Mouse (Mus musculus) lung, embryonic 15.5 days (tissue): ENCODE data around the gene Ribc2. TPM values are rescaled to one million over a fixed set of nuclear protein-coding genes. Genes with fewer than 3 reads are reported as not detected.

ENCODE experiments used
- ATAC-seq: fragments of 200-750 bp; cut with Nextera tagmentation; 2 replicates; pipeline ENCODE4 v1.8.0; 2017; ENCODE audit warnings: moderate number of reproducible peaks, borderline replicate concordance; ENCODE audit not compliant: low FRiP score, low TSS enrichment; ENCODE audit errors: extremely low read depth
- H3K27ac ChIP-seq: fragments of 300-500 bp; sonication (generic); 2 replicates; pipeline ENCODE4 v1.5.1; 2015; ENCODE audit warnings: moderate library complexity, mild to moderate bottlenecking, inconsistent platforms
- H3K27me3 ChIP-seq: fragments of 300-500 bp; sonication (generic); 2 replicates; pipeline ENCODE4 v1.6.1; 2015; ENCODE audit warnings: inconsistent platforms
- H3K36me3 ChIP-seq: fragments of 300-500 bp; sonication (generic); 2 replicates; pipeline ENCODE4 v1.6.1; 2015; ENCODE audit warnings: inconsistent platforms
- H3K4me1 ChIP-seq: fragments of 300-500 bp; sonication (generic); 2 replicates; pipeline ENCODE4 v1.6.1; 2015; ENCODE audit warnings: inconsistent platforms
- H3K4me2 ChIP-seq: fragments of 300-500 bp; sonication (generic); 2 replicates; pipeline ENCODE4 v1.6.1; 2015; ENCODE audit warnings: inconsistent platforms, mild to moderate bottlenecking, moderate library complexity
- H3K4me3 ChIP-seq: fragments of 300-500 bp; sonication (generic); 2 replicates; pipeline ENCODE4 v1.5.1; 2015; ENCODE audit warnings: mild to moderate bottlenecking, inconsistent platforms
- H3K9ac ChIP-seq: fragments of 300-500 bp; sonication (generic); 2 replicates; pipeline ENCODE4 v1.6.1; 2015; ENCODE audit warnings: inconsistent platforms
- H3K9me3 ChIP-seq: fragments of 300-500 bp; sonication (generic); 2 replicates; pipeline ENCODE4 v1.6.1; 2016; ENCODE audit warnings: inconsistent platforms
- WGBS: fragments of 180-500 bp; shearing (Covaris S2); methylation state at CpG from one replicate; pipeline ENCODE4 v1.1.7; 2015; 5-methylcytosine and 5-hydroxymethylcytosine counted together
- polyA plus RNA-seq: library from polyadenylated mRNA; unstranded; fragments of >200 nt; fragmentation: Nextera tagmentation; extraction: Ambion mirVana; gene quantifications from 2 replicates; pipeline ENCODE4 v1.2.1, GENCODE M21; 2015

Gene Ribc2
- polyA plus RNA-seq = 0.39 and 0.49 TPM in 2 replicates

DNA sequence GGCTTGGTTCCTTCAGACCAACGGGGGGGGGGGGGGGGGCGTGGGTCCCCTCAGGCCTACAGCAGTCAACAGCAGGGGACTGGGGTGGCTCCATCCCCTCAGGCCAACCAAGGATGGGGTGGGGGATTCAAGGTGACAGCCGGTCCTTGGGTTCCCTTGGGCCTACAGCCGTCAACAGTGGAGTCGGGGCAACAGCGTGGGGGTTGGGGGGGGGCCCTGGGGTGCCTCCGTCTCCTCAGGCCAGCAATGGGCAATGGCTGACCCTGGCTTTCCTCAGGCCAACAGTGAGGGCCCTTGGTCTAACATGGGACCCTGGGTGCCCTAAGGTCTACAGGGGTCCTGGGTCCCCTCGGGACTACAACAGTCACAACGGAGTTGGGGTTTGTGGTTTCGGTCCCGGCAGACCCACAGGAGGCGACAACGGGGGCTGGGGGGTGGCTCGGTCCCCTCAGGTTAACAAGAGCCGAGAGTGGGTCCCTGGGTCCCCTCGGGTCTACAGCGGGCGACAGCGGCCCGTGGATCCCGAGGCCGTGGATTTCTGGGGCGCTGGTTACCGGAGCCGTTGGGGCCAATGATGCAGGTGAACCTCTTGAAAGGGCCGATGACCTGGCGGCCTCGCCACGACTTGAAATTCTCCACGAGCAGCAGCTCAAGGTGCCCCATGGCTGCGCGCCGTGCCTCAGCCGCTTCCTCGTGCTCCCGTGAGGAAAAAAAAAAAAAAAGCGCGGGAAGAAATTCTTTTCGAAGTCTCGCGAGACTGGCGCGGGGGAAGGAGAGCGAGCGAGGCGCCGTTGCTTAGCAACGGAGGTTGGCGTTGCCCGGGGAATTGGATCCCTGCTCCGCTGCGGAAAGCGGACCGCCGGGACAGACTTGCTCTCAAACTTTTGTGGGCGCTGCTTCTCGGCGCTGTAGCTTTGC is at the start of gene Ribc2, which contains the start of gene Smc1b:
Gene Ribc2, plus strand, starts transcription at position 804 of the 918 bp plus-strand sequence.
Gene Smc1b, minus strand, starts transcription at position 690 of the 918 bp plus-strand sequence.
- H3K9me3 ChIP-seq = no peaks in the 10 kb centered on the region
- H3K9ac ChIP-seq = peak within 1 kb of the TSS; percentile 0; the same call in 1 of the 2 replicates
- H3K4me1 ChIP-seq = peaks cover 10% of the 10 kb centered on the region
- no peak within 1 kb of the TSS for H3K27ac ChIP-seq
- H3K4me2 ChIP-seq = peak within 1 kb of the TSS; percentile 61
- 28% methylated on average over 58 of the region's 58 CpGs for WGBS
- H3K36me3 ChIP-seq = no peaks in the 10 kb centered on the region
- H3K27me3 ChIP-seq = no peaks in the 10 kb centered on the region
- peak; percentile 39 for ATAC-seq
- H3K4me3 ChIP-seq = peak within 1 kb of the TSS; percentile 34

DNA sequence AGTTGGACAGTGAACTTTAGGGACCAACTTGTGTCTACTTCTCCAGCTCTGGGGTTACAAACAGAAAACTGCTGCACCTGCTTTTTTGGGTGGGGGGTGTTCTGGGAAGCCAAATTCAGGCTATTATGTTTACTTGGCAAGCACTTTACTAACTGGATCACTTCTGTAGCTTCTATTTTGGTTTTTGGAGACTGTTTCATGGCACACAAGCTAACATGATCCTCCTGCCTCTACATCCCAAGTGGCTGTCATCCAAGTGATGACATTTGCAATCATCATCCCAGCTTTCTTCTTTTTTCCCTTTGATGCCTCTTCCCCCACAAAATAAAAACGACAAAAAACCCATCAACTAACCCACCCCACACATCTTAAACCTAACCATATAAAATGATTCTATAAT is 46.2 kb upstream of the Ribc2 start:
- Histone ChIP-seq H3K9me3 (no peaks in the 10 kb centered on the region), H3K4me1 (no peaks in the 10 kb centered on the region), H3K27ac (no peak overlapping the region), H3K9ac (no peak overlapping the region), H3K27me3 (no peaks in the 10 kb centered on the region), H3K36me3 (no peaks in the 10 kb centered on the region), H3K4me3 (no peak overlapping the region), H3K4me2 (no peak overlapping the region)
- whole genome bisulfite sequencing = 58% methylated on average over 1 of the region's 1 CpGs
- no peak for ATAC-seq

DNA sequence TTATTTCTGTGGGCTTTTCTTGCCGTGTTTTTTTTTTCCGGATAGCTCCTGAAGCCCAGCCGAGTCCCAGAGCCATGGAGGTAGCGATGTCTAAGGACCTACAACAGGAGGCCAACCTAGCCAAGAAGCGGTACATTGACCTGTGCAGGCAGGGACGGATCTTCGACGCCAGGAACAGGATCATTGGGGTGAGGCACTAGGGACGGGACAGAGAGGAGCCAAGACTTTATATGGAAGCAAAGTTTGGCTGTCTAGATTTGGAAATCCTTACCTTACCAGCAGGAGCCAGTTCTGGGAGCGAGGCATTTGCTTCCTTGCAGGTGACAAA is 279 bp downstream of the Ribc2 start:
- Histone ChIP-seq H3K27me3 (no peaks in the 10 kb centered on the region), H3K4me3 (peak overlapping the region; percentile 34), H3K9me3 (no peaks in the 10 kb centered on the region), H3K4me2 (peak overlapping the region; percentile 61), H3K4me1 (peaks cover 10% of the 10 kb centered on the region), H3K9ac (peak overlapping the region; percentile 0; the same call in 1 of the 2 replicates), H3K36me3 (no peaks in the 10 kb centered on the region), H3K27ac (no peak overlapping the region)
- no peak for ATAC-seq
- WGBS = 15% methylated on average over 10 of the region's 10 CpGs

DNA sequence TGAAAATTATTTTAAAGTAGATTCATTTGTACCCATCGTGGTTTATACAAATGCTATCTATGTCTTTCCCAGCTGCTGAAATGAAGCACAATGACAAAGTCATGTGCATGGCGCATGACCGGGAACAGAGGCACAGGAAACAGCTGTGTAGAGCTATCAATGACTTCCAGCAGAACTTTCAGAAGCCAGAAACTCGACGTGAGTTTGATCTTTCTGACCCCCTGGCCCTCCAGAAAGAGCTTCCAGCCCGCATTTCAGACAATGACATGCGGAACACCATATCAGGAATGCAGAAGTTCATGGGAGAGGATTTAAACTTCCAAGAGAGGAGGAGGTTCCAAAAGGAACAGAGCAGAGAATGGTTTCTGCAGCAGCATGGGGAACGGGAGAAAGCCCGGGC is 3.3 kb downstream of the Ribc2 start:
- Histone ChIP-seq H3K27me3 (no peaks in the 10 kb centered on the region), H3K4me1 (peaks cover 10% of the 10 kb centered on the region), H3K9me3 (no peaks in the 10 kb centered on the region), H3K4me2 (no peak overlapping the region), H3K4me3 (no peak overlapping the region), H3K27ac (no peak overlapping the region), H3K36me3 (no peaks in the 10 kb centered on the region), H3K9ac (no peak overlapping the region)
- no peak for ATAC-seq
- WGBS = 34% methylated on average over 9 of the region's 9 CpGs

DNA sequence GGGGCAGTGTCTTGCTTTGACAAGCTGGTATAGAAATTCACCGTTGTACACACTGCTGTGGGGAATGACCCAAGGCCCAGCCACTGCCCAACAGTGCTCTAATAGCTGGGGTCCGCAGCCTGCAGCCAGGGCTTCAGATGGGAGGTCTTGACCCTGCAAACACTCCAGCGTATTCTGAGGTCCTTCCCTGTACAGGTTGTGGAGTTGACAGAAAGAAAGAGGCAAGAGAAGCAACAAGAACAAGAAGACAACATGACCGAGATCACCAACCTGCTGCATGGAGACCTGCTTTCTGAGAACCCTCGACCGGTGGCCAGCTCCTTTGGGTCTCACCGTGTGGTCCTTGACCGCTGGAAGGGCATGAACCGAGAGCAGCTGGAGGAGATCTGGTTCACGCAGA is 9.4 kb downstream of the Ribc2 start:
- WGBS = 73% methylated on average over 10 of the region's 10 CpGs
- Histone ChIP-seq H3K4me2 (no peak overlapping the region), H3K27ac (no peak overlapping the region), H3K9me3 (no peaks in the 10 kb centered on the region), H3K4me3 (no peak overlapping the region), H3K27me3 (no peaks in the 10 kb centered on the region), H3K9ac (no peak overlapping the region), H3K4me1 (no peaks in the 10 kb centered on the region), H3K36me3 (no peaks in the 10 kb centered on the region)
- ATAC-seq = no peak

DNA sequence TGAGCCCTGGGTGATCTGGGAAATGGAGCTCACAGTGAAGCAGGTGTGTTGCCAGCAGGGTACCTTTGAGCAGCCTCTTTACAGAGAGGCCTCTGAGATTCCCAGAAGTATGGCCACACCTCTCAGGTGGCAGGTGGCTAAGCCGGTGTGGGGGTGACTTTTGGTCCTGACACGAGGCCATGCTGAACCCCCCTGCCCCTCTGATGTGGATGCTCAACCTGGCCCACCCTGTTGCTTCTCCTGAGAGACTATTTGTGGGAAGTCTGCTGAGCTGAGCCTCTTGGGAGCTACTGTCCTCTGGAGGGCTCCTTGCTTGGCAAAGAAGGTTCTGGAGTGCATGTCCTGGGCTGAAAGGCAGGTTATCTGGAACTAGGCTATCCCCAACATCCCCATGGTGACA is 10.6 kb downstream of the Ribc2 start:
- H3K4me1 ChIP-seq = no peaks in the 10 kb centered on the region
- H3K4me2 ChIP-seq = no peak overlapping the region
- H3K36me3 ChIP-seq = no peaks in the 10 kb centered on the region
- H3K4me3 ChIP-seq = no peak overlapping the region
- H3K9ac ChIP-seq = no peak overlapping the region
- ATAC-seq = no peak
- WGBS = 45% methylated on average over 2 of the region's 2 CpGs
- no peaks in the 10 kb centered on the region for H3K27me3 ChIP-seq
- no peak overlapping the region for H3K27ac ChIP-seq
- no peaks in the 10 kb centered on the region for H3K9me3 ChIP-seq

DNA sequence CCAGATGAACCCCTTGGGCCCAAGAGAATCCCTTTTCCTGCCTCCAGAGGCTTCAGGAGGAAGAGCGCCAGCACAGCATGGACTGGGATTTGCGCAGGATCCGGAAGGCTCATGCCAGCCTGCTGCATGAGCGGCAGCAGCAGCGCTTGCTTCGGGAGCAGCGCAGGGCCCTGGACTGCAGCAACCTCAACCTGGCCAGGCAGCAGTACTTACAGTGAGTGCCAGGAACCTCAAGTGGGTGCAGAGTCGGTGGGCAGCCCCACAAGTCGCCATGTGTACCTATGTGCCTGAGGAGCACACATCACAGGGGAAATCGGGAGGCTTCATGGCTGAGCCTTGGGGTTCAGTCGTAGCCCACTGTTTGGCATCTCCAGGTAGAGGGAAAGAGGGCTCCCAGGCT is 11.3 kb downstream of the Ribc2 start:
- H3K27me3 ChIP-seq = no peaks in the 10 kb centered on the region
- no peak overlapping the region for H3K9ac ChIP-seq
- no peaks in the 10 kb centered on the region for H3K9me3 ChIP-seq
- no peak overlapping the region for H3K4me2 ChIP-seq
- H3K27ac ChIP-seq = no peak overlapping the region
- 86% methylated on average over 11 of the region's 11 CpGs for WGBS
- ATAC-seq = no peak
- no peaks in the 10 kb centered on the region for H3K4me1 ChIP-seq
- no peaks in the 10 kb centered on the region for H3K36me3 ChIP-seq
- H3K4me3 ChIP-seq = no peak overlapping the region

DNA sequence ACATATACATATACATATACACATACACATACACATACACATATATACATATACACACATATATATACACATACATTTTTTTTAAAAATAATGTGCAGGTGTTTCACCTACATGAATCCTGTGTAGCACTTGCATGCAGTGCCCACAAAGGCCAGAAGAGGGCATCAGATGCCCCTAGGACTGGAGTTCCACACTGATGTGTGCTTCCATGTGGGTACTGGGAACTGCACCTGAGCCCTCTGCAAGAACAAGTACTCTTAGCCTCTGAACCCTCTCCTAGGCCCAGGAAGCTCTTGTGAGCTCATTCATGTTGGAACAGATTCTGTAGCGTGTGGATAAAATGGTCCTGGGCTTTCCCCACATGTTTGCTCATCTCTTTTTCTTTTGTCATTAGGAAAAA is 11.9 kb downstream of the Ribc2 start:
- 90% methylated on average over 1 of the region's 1 CpGs for WGBS
- no peak for ATAC-seq
- no peak overlapping the region for H3K27ac ChIP-seq

DNA sequence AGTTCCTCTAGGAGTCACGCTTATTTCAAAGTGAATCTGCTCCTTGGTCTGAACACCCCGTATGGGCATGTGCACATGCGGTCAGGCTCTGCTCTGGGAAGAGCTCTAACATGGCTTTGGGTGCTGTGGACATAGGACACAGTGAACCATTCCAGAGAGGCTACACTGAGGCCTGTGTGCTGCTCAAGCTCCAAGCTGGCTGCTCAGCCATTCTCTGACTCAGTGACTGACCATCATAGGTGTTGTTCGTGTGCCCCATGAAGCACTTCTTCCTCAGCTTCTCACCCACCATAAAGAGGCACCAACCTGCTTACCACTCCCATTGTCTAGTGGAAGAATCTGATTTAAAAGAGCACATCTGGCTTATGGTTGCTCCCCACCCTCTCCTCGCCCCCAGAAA is 12.4 kb downstream of the Ribc2 start:
- no peaks in the 10 kb centered on the region for H3K4me1 ChIP-seq
- no peaks in the 10 kb centered on the region for H3K9me3 ChIP-seq
- no peak overlapping the region for H3K9ac ChIP-seq
- WGBS = 81% methylated on average over 5 of the region's 5 CpGs
- no peaks in the 10 kb centered on the region for H3K36me3 ChIP-seq
- H3K27ac ChIP-seq = no peak overlapping the region
- H3K4me2 ChIP-seq = no peak overlapping the region
- no peak for ATAC-seq
- no peaks in the 10 kb centered on the region for H3K27me3 ChIP-seq
- H3K4me3 ChIP-seq = no peak overlapping the region

More for the DNA sequence above, 11.9 kb downstream of the Ribc2 start:
- H3K4me1 ChIP-seq = no peaks in the 10 kb centered on the region
- H3K27me3 ChIP-seq = no peaks in the 10 kb centered on the region
- H3K9ac ChIP-seq = no peak overlapping the region
- H3K36me3 ChIP-seq = no peaks in the 10 kb centered on the region
- no peaks in the 10 kb centered on the region for H3K9me3 ChIP-seq
- no peak overlapping the region for H3K4me2 ChIP-seq
- H3K4me3 ChIP-seq = no peak overlapping the region

DNA sequence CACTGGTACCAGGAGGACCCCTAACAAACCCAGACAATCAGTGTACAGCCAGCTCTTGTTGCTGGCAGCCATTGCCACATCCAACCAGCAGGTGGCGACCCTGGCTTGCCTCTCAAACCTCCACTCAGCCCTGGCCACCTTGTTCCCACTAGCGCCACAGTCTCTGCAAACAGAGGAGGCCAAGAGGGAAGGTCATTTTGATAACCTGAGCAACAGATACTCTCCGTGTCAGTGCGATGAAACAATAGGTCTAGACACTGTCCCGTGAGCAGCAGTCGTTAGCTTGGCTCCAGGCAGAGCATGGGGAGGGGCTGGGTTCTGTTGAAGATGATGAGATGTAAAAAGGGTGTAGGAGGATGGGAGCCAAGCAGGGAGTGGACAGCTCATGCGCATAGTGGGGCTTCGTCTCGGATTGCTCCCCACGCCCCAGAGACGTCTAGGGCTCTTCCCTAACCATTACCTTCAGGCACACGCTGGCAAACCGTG is 19.6 kb downstream of the Ribc2 start:
- no peak overlapping the region for H3K9ac ChIP-seq
- H3K36me3 ChIP-seq = no peaks in the 10 kb centered on the region
- no peak overlapping the region for H3K27ac ChIP-seq
- H3K4me2 ChIP-seq = no peak overlapping the region
- ATAC-seq = peak; percentile 50; the same call in 1 of the 2 replicates
- H3K4me1 ChIP-seq = peaks cover 15% of the 10 kb centered on the region
- H3K27me3 ChIP-seq = 0 out of 2 replicates have a peak, but pooled peaks cover 3% of the 10 kb centered on the region
- 15% methylated on average over 13 of the region's 13 CpGs for WGBS
- no peaks in the 10 kb centered on the region for H3K9me3 ChIP-seq
- H3K4me3 ChIP-seq = no peak overlapping the region

DNA sequence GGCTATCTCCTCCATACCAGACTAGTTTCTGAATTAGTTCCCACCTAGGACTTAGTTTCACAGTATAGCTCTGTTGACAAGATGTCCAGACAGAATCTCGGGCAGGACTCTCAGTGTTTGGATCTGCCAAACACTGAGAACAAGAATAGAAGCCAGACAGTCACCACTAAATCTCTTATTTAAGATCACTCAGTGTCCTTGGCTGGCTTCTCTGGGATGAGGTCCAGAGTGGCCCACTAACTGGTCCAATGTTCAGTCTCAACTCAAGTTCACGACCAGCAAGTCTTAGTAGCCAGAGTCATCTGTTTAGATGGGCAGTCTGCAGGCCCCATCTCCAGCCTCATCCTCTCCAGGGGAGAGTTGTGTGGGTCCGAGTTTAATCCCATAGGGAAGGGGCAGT is 20.7 kb downstream of the Ribc2 start:
- Histone ChIP-seq H3K36me3 (no peaks in the 10 kb centered on the region), H3K4me3 (no peak overlapping the region), H3K9ac (no peak overlapping the region), H3K27me3 (0 out of 2 replicates have a peak, but pooled peaks cover 3% of the 10 kb centered on the region), H3K4me1 (peaks cover 19% of the 10 kb centered on the region), H3K4me2 (no peak overlapping the region), H3K9me3 (no peaks in the 10 kb centered on the region), H3K27ac (no peak overlapping the region)
- no peak for ATAC-seq
- WGBS = 70% methylated on average over 3 of the region's 3 CpGs

DNA sequence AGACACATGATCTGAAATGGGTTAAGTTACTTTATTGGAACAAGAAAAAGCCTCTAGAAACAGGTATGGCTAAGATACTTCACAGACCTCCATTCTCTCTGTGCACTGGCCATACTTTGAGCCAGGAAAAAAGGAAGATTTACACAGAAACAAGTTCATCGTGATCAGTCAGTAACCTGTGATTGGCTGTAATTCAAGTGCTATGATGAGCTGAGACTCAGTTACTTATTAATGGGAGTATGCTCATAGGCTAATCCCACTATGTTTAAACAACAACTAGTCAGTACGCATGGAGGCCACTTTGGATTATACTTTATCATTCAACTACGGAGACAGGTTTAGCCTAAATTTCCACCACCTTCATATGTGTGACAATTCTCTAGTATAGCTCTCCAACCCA is 22.2 kb downstream of the Ribc2 start:
- ATAC-seq = no peak
- H3K27me3 ChIP-seq = 0 out of 2 replicates have a peak, but pooled peaks cover 3% of the 10 kb centered on the region
- H3K36me3 ChIP-seq = no peaks in the 10 kb centered on the region
- H3K4me2 ChIP-seq = no peak overlapping the region
- H3K27ac ChIP-seq = no peak overlapping the region
- H3K9ac ChIP-seq = no peak overlapping the region
- peaks cover 19% of the 10 kb centered on the region for H3K4me1 ChIP-seq
- no peaks in the 10 kb centered on the region for H3K9me3 ChIP-seq
- 80% methylated on average over 3 of the region's 3 CpGs for WGBS
- no peak overlapping the region for H3K4me3 ChIP-seq
